Mouse (Mus musculus): ENCODE data around the gene Syt12.

Syt12 gene

DNA sequence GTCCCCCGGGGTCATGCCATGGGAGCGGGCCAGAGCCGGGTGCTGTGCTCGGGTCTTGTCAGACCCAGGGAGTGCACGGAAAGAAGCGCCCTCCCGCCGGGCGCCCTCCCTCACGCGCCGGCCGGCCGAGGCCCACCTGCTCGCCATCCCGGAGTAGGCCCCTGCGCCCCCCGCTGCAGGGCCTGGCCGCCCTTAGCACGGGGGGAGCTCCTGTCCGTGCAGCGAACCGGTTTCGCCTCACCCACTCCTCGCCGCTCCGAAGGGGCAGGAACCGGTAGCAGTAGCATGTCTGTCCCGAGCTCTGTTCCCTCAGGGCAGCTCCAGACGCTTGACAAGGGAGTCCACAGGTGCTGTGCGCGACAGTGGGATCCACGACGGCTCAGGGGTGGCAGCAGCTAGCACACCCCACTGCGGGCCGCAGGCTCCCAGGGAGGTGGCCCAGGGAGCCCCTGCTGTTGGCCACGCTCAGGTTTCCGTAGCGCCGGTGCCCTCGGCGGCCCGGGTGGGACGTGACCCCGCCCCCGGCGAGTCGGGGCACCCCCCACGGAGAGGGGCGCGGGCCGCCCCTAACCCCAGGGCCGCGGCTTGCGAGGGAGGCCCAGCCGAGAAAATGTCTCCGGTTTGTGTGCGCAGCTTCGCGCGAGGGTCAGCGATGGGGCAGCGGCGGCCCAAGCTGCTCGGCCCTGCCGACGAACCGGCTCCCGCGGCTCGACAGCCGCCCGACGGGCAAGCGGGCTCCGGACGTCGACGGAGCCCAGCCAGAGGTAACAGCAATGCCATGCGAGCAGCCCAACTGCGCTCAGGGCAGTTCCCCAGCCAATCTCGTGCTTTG, 79.2 kb downstream of the Syt12 start, which contains the start of gene Kdm2a:
Gene Kdm2a (minus strand): TSS at position 488 of the 832 bp plus-strand sequence.
- DNase-seq: peak; percentile 42 to 57

DNA sequence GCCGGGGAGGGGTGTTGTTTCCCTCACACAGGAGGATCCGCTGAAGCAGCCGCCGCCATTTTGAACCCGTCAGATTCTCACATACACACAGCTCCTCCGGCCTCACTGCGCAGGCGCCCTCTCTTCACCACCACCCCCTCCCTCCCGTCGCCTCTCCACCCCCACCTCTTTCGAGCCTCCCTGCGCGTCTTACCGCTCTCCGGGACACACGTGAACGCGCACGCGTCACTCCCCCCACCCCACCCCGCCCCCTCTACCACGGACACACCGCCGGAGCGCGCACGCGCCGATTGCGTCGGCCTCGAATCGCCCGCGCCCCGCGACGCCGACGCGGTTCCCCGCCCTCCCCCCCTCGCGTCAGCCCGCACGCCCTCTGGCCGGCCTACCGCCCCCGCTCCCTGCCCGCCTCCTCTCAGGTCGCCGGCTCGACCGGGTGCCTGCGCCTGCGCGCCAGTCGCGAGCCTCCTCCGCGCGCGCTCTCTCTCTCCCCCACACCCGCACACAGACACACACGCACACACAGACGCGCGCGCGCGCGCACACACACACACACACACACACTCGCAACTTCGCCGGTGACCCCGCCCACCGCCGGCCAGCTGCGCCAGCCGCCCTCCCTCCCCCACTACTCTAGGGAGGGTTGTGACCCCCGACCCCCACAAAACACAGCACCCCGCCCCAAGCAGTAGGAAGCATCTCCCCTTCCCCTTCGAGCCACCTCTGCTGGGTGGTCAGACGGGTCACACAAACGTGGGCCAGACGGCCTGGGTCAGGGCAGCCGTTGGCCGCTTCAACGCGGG, 80.0 kb downstream of the Syt12 start:
- DNase-seq: peak; percentile 96

DNA sequence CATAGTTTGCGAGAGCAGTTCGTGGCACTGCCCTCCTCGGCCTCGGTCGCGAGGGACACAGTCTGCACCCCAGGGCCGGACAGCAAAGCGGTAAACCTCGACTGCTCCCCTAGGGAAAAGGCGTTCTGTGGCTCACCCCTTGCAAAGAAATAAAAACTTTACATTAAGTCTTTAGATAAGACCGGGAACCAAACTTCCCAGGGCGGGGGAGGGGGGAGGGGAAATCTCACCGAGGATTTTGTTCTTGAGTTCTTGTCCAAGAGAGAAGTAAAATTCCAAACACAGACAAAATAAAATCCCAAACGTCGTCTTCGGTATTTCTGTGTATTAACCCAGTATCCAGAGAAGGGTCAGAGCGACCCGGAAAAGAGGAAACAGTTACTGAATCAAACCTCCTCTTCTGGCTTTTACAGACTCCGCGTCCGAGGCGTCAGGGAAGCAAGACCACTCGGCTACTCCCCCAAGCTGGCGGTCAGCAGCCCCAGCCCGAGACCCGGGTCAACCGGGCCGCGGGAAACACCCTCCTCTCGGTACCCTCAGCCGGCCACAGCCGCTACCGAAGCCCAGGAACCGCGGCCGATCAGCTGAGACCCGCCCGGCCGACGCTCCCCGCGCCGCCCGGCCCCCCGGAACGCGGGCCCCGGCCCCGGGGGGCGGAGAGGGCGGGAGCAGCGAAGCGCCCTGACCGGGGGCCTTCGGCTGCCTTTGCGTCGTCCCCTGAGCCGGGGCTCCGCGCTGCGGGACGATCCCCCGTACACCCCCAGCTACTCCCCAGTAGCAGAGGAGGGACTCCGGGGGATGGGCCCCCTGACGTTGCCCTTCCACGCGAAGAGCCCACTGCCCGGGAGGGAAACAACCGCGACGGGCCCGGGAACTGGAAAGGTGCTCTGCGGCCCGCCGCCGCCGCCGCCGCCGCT, 80.9 kb downstream of the Syt12 start:
- DNase-seq: peak; percentile 40 to 46

Data from thymus, adult 18-20 months (tissue).